Mouse (Mus musculus): ENCODE data around the gene Gnb3. TPM values are rescaled to one million over a fixed set of nuclear protein-coding genes. Genes with fewer than 3 reads are reported as not detected.

The Gnb3 gene
- polyA plus RNA-seq, 2 experiments: 0.03 to 0.23 TPM

DNA sequence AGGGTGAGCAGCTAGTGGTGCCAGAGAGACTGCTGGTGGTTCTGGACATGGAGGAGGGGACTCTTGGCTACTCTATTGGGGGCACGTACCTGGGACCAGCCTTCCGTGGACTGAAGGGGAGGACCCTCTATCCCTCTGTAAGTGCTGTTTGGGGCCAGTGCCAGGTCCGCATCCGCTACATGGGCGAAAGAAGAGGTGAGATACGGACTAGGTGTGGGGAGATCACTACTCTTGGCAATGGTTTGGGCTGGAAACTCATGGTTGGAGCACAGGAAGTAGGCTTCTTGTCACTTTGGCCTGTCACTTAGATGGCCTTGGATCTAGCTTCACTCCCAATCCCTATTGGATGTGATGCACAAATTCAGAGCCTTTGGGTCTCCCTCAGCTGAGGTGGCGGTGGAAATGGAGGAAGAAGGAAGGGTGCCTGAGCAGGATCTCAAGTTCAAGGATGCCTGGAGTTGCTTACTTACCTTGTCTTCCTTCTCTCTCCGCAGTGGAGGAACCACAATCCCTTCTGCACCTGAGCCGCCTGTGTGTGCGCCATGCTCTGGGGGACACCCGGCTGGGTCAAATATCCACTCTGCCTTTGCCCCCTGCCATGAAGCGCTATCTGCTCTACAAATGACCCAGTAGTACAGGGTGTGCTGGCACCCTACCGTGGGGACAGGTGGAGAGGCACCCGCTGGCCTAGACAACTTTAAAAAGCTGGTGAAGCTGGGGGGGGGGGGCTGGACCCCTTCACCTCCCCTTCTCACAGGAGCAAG is 30.1 kb downstream of the Gnb3 start:
- TF ChIP-seq EP300 (IDR thresholded peaks at IDR 0.05; ENCODE audit: low read depth) (no peak), CTCF (IDR thresholded peaks at IDR 0.05; ENCODE audit: low read depth) (no peak)
- Histone ChIP-seq H3K27me3 (ENCODE audit: control insufficient read depth, insufficient read depth, low read length) (no peaks in the 10 kb centered on the region), H3K4me3 (ENCODE audit: insufficient read depth in 1 of 2, low read depth in 2 of 2, low read length in 2 of 2) (peak overlapping the region; percentile 75 to 79), H3K27ac (peak overlapping the region; percentile 86), H3K9ac (replicated peaks) (peak overlapping the region; percentile 77), H3K36me3 (replicated peaks; ENCODE audit: control insufficient read depth, insufficient read depth, low read depth) (peaks cover 22% of the 10 kb centered on the region), H3K4me2 (ENCODE audit: low read depth) (peak overlapping the region; percentile 87), H3K4me1 (replicated peaks; ENCODE audit: control insufficient read depth in 2 of 2, insufficient read depth in 2 of 2, low read length in 1 of 2) (peaks cover 31 to 41% of the 10 kb centered on the region in 2 experiments), H3K9me3 (ENCODE audit: control insufficient read depth, low read length) (no peaks in the 10 kb centered on the region)
- ATAC-seq (ENCODE audit: insufficient read depth): no peak
- no peak for DNase-seq (ENCODE audit: low read depth in 3 of 3, low spot score in 3 of 3)
- WGBS (ENCODE audit: insufficient replicate concordance): 42% methylated on average over 14 of the region's 14 CpGs

DNA sequence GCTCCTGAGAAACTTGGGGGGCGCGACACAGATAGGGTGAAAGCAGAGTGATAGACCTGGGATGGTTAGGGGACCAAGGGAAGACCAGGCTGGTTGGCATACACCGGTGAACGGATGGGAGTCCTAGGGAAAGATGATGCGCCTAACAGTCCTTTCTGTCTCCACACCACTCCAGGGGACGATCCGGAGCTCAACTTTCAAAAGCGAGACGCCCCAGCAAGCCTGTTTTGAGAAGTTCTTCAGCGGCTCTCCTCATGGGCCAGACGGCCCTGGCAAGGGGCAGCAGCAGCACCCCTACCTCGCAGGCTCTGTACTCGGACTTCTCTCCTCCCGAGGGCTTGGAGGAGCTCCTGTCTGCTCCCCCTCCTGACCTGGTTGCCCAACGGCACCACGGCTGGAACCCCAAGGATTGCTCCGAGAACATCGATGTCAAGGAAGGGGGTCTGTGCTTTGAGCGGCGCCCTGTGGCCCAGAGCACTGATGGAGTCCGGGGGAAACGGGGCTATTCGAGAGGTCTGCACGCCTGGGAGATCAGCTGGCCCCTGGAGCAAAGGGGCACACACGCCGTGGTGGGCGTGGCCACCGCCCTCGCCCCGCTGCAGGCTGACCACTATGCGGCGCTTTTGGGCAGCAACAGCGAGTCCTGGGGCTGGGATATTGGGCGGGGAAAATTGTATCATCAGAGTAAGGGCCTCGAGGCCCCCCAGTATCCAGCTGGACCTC is 30.9 kb downstream of the Gnb3 start:
- DNase-seq (ENCODE audit: low read depth in 3 of 3, low spot score in 3 of 3) (peak; percentile 61 to 71 (median 66)), ATAC-seq (ENCODE audit: insufficient read depth) (peak; percentile 35)
- Histone ChIP-seq H3K27ac (peak overlapping the region; percentile 86), H3K36me3 (replicated peaks; ENCODE audit: control insufficient read depth, insufficient read depth, low read depth) (peaks cover 22% of the 10 kb centered on the region), H3K4me3 (ENCODE audit: insufficient read depth in 1 of 2, low read depth in 2 of 2, low read length in 2 of 2) (peak overlapping the region; percentile 75 to 79), H3K4me1 (replicated peaks; ENCODE audit: control insufficient read depth in 2 of 2, insufficient read depth in 2 of 2, low read length in 1 of 2) (peaks cover 34 to 39% of the 10 kb centered on the region in 2 experiments), H3K9ac (replicated peaks) (peak overlapping the region; percentile 77), H3K27me3 (ENCODE audit: control insufficient read depth, insufficient read depth, low read length) (no peaks in the 10 kb centered on the region), H3K4me2 (ENCODE audit: low read depth) (peak overlapping the region; percentile 87), H3K9me3 (ENCODE audit: control insufficient read depth, low read length) (no peaks in the 10 kb centered on the region)
- peak; percentile 95 for TF ChIP-seq CTCF (IDR thresholded peaks at IDR 0.05; ENCODE audit: low read depth)
- TF ChIP-seq EP300 (IDR thresholded peaks at IDR 0.05; ENCODE audit: low read depth): no peak
- under 1% methylated on average over 35 of the region's 35 CpGs for WGBS (ENCODE audit: insufficient replicate concordance)

DNA sequence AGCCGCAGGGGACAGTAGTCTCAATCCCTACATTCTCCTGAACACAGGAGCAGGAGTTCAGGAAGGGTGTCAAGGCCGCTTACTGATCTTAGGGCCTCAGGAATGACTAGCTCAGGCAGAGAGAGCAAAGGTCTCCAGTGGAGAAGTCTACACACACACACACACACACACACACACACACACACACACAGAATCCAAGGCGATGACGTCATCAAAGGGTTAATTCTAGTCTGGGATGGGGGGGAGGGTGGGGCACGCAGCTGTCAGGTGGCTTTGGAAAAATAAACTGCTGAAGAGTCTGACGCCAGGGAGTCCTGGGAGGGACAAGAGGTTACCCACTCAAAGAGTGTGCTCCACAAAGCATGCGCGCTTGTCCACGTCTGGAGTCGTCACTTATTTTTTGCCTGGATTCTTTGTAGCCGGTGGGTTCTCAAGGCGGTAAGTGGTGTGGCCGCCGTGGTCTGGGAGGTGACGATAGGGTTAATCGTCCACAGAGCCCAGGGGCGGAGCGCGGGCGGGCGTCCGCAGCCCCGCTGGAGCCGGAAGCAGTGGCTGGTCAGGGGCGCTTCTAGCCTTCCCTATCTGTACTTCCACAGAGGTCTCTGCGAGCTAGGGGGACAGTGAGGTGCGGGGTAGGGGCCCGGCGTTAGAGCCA is 31.6 kb downstream of the Gnb3 start, which contains the start of gene Spsb2:
Gene Spsb2, plus strand, starts transcription at position 304 of the 655 bp plus-strand sequence.
- ATAC-seq (ENCODE audit: insufficient read depth): peak; percentile 49
- 4% methylated on average over 29 of the region's 29 CpGs for WGBS (ENCODE audit: insufficient replicate concordance)
- Histone ChIP-seq H3K4me2 (ENCODE audit: low read depth) (peak within 1 kb of the TSS; percentile 87), H3K36me3 (replicated peaks; ENCODE audit: control insufficient read depth, insufficient read depth, low read depth) (peaks cover 22% of the 10 kb centered on the region), H3K9ac (replicated peaks) (peak within 1 kb of the TSS; percentile 77), H3K27me3 (ENCODE audit: control insufficient read depth, insufficient read depth, low read length) (no peaks in the 10 kb centered on the region), H3K9me3 (ENCODE audit: control insufficient read depth, low read length) (no peaks in the 10 kb centered on the region), H3K4me3 (ENCODE audit: insufficient read depth in 1 of 2, low read depth in 2 of 2, low read length in 2 of 2) (peak within 1 kb of the TSS; percentile 75 to 79), H3K27ac (peak within 1 kb of the TSS; percentile 86), H3K4me1 (replicated peaks; ENCODE audit: control insufficient read depth in 2 of 2, insufficient read depth in 2 of 2, low read length in 1 of 2) (peaks cover 32 to 39% of the 10 kb centered on the region in 2 experiments)
- no peak for TF ChIP-seq CTCF (IDR thresholded peaks at IDR 0.05; ENCODE audit: low read depth)
- TF ChIP-seq EP300 (IDR thresholded peaks at IDR 0.05; ENCODE audit: low read depth): no peak
- DNase-seq (ENCODE audit: low read depth in 3 of 3, low spot score in 3 of 3): peak in 1 of 3 experiments; percentile 45

DNA sequence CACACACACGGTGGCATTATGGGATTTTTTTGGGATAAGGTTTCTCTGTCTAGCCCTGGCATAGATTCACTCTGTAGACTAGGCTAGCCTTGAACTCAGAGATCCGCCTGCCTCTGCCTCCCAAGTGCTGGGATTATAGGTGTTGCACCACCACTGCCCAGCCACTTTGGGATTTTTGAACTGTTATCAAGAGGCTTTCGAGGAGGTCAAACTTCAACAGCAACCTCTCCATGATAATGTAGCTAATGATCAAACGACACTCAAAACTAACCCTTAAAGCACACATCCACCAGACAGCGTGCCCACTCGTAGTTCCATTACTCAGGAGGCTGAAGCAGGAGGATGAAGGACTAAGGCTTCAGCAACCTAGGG is 32.1 kb downstream of the Gnb3 start:
- peaks cover 22% of the 10 kb centered on the region for H3K36me3 ChIP-seq (replicated peaks; ENCODE audit: control insufficient read depth, insufficient read depth, low read depth)
- no peak for TF ChIP-seq EP300 (IDR thresholded peaks at IDR 0.05; ENCODE audit: low read depth)
- TF ChIP-seq CTCF (IDR thresholded peaks at IDR 0.05; ENCODE audit: low read depth): no peak
- ATAC-seq (ENCODE audit: insufficient read depth): no peak
- no peak for DNase-seq (ENCODE audit: low read depth in 3 of 3, low spot score in 3 of 3)
- peaks cover 32 to 39% of the 10 kb centered on the region in 2 experiments for H3K4me1 ChIP-seq (replicated peaks; ENCODE audit: control insufficient read depth in 2 of 2, insufficient read depth in 2 of 2, low read length in 1 of 2)
- peak overlapping the region; percentile 87 for H3K4me2 ChIP-seq (ENCODE audit: low read depth)
- H3K27ac ChIP-seq: peak overlapping the region; percentile 86
- H3K9ac ChIP-seq (replicated peaks): peak overlapping the region; percentile 77
- peak overlapping the region; percentile 75 to 79 for H3K4me3 ChIP-seq (ENCODE audit: insufficient read depth in 1 of 2, low read depth in 2 of 2, low read length in 2 of 2)
- H3K9me3 ChIP-seq (ENCODE audit: control insufficient read depth, low read length): no peaks in the 10 kb centered on the region
- 62% methylated on average over 6 of the region's 6 CpGs for WGBS (ENCODE audit: insufficient replicate concordance)
- H3K27me3 ChIP-seq (ENCODE audit: control insufficient read depth, insufficient read depth, low read length): no peaks in the 10 kb centered on the region
